Mouse (Mus musculus) cerebellum, postnatal 10 days (tissue): ENCODE results near the gene Wdr45.

ENCODE experiments used
- DNase-seq, 2 experiments: peaks; one replicate each; pipeline ENCODE4 v3.0.0; 2021; ENCODE audit warnings: mixed read lengths in 2 of 2

Gene Wdr45

GRCm38 (mm10) chrX:7764657-7765280 lies 50.6 kb downstream of the Wdr45 start:
- DNase-seq = peak in 1 of 2 experiments; percentile 17

- DNase-seq = peak in 1 of 2 experiments; percentile 11
Measured at GRCm38 (mm10) chrX:7765281-7765670, 51.1 kb downstream of the Wdr45 start.

- peak; percentile 18 to 28 for DNase-seq
Measured at GRCm38 (mm10) chrX:7765764-7766163, 51.6 kb downstream of the Wdr45 start.

- no peak for DNase-seq
Measured at GRCm38 (mm10) chrX:7769302-7770017, 55.3 kb downstream of the Wdr45 start.

- peak; percentile 26 to 44 for DNase-seq
Measured at GRCm38 (mm10) chrX:7772766-7773165, 58.6 kb downstream of the Wdr45 start.

GRCm38 (mm10) chrX:7775501-7776205 lies 61.5 kb downstream of the Wdr45 start:
- DNase-seq = no peak

GRCm38 (mm10) chrX:7776329-7777082 lies 62.4 kb downstream of the Wdr45 start:
- DNase-seq = peak; percentile 76 to 81
